In genomic region chr7:110777146-110778001, GRCm38 (mm10) we compare ENCODE assay signal across 13 mouse cellular contexts. TPM values are rescaled to one million over a fixed set of nuclear protein-coding genes. Genes with fewer than 3 reads are reported as not detected.
A peak's percentile ranks its signal among the peaks of the same experiment; 100 is the strongest.
DNase-seq lines count a peak whose midpoint lies in the region; ATAC-seq and TF ChIP-seq lines count a peak whose summit lies in the region.
"Had no signal": no experiment of that assay in that cellular context is flagged by ENCODE, and none has a peak within 500 bp of the region (broad histone marks: within the 10 kb centered on the region; RNA-seq: fewer than 3 reads in every experiment).

No protein-coding gene starts in this region.

- H3K4me1 ChIP-seq in cerebellum, adult 2 months (ENCODE audit: control insufficient read depth, insufficient read depth, low read length), result peaks cover 27% of the 10 kb centered on the region
- peaks cover 18% of the 10 kb centered on the region for H3K4me1 ChIP-seq in bone marrow, adult 2 months (ENCODE audit: control insufficient read depth, insufficient read depth, low read length)
- peaks cover 98% of the 10 kb centered on the region for H3K4me1 ChIP-seq in liver, embryonic 15.5 days (replicated peaks)

- no peak for TF ChIP-seq POLR2A in cerebellum, adult 2 months (IDR thresholded peaks at IDR 0.05; ENCODE audit: borderline replicate concordance, insufficient read depth, low read length)
- TF ChIP-seq POLR2A in bone marrow, adult 2 months (IDR thresholded peaks at IDR 0.05; ENCODE audit: borderline replicate concordance, control insufficient read depth, low read depth, low read length), result no peak

- H3K9me3 ChIP-seq in liver, embryonic 15.5 days (replicated peaks), result no peaks in the 10 kb centered on the region
- H3K9me3 ChIP-seq: forebrain, embryonic 10.5 days; midbrain, embryonic 12.5 days had no signal

- H3K79me3 ChIP-seq in C2C12 (ENCODE audit: low read depth), result peaks cover 10% of the 10 kb centered on the region

- H3ac ChIP-seq in C2C12 (ENCODE audit: control insufficient read depth, insufficient read length, low read depth), result no peak overlapping the region

- H3K9ac ChIP-seq in liver, embryonic 15.5 days, result peak overlapping the region; percentile 76
- H3K9ac ChIP-seq: midbrain, embryonic 12.5 days had no signal

- 0 out of 2 replicates have a peak overlapping the region, but pooled peaks have one; percentile 33 for H3K27ac ChIP-seq in cerebellum, adult 2 months (ENCODE audit: insufficient read depth, low read length)
- H3K27ac ChIP-seq in bone marrow, adult 2 months (ENCODE audit: control insufficient read depth, insufficient read depth, low read depth, low read length, poor library complexity), result peak overlapping the region; percentile 82
- peak overlapping the region; percentile 96 for H3K27ac ChIP-seq in liver, embryonic 15.5 days (replicated peaks)
- H3K27ac ChIP-seq: forebrain, embryonic 10.5 days; midbrain, embryonic 12.5 days had no signal

- peaks cover 43% of the 10 kb centered on the region for H3K79me2 ChIP-seq in C2C12 (ENCODE audit: control insufficient read depth, insufficient read depth)

- ATAC-seq in liver, embryonic 15.5 days (ENCODE audit: insufficient read depth), result no peak
- ATAC-seq: hindbrain, embryonic 16.5 days had no signal

- DNase-seq in cerebellum, adult 2 months, result no peak
- no peak for DNase-seq in cerebellum, postnatal 10 days
- DNase-seq in left cerebral cortex, adult 9 months (ENCODE audit: low spot score in 2 of 2), result no peak
- DNase-seq in gastrocnemius, postnatal 25 days, result no peak
- no peak for DNase-seq in layer of hippocampus, adult 18-20 months (ENCODE audit: low spot score in 2 of 2)
- DNase-seq: cerebellum, adult 9-10 months; kidney, adult 2 months had no signal

- no peak for TF ChIP-seq CTCF in cerebellum, adult 2 months (IDR thresholded peaks at IDR 0.05; ENCODE audit: borderline replicate concordance, insufficient read depth, low read depth, low read length)
- TF ChIP-seq CTCF in C2C12 (IDR thresholded peaks at IDR 0.05; ENCODE audit: control insufficient read depth, insufficient read depth, insufficient read length), result no peak
- TF ChIP-seq CTCF in bone marrow, adult 2 months (IDR thresholded peaks at IDR 0.05; ENCODE audit: control insufficient read depth, insufficient read depth, low read length), result no peak

- H3K4me3 ChIP-seq in cerebellum, adult 2 months (replicated peaks; ENCODE audit: insufficient read depth, low read depth, low read length), result no peak overlapping the region
- H3K4me3 ChIP-seq in C2C12 (ENCODE audit: insufficient read depth, poor library complexity, severe bottlenecking), result peak overlapping the region; percentile 25
- H3K4me3 ChIP-seq in bone marrow, adult 2 months (replicated peaks; ENCODE audit: control insufficient read depth, low read depth, low read length), result peak overlapping the region; percentile 59
- H3K4me3 ChIP-seq in liver, embryonic 15.5 days (replicated peaks), result 0 out of 2 replicates have a peak overlapping the region, but pooled peaks have one; percentile 66
- H3K4me3 ChIP-seq: forebrain, embryonic 10.5 days; midbrain, embryonic 12.5 days had no signal

- peak overlapping the region; percentile 84 for H3K4me2 ChIP-seq in liver, embryonic 15.5 days
- H3K4me2 ChIP-seq: midbrain, embryonic 12.5 days had no signal

- no peaks in the 10 kb centered on the region for H3K27me3 ChIP-seq in cerebellum, adult 2 months (ENCODE audit: control insufficient read depth, insufficient read depth, low read length)
- H3K27me3 ChIP-seq in C2C12 (ENCODE audit: control insufficient read depth, insufficient read depth, insufficient read length), result no peaks in the 10 kb centered on the region
- H3K27me3 ChIP-seq in liver, embryonic 15.5 days, result no peaks in the 10 kb centered on the region

- 91% methylated on average over 18 of the region's 18 CpGs for WGBS in cerebellum, adult 2 months
- 68% methylated on average over 18 of the region's 18 CpGs for WGBS in bone marrow, adult 2 months
- WGBS in liver, embryonic 15.5 days (ENCODE audit: insufficient replicate concordance), result 76% methylated on average over 18 of the region's 18 CpGs

- no peaks in the 10 kb centered on the region for H3K36me3 ChIP-seq in C2C12 (ENCODE audit: control insufficient read depth, insufficient read depth)
- H3K36me3 ChIP-seq in liver, embryonic 15.5 days (replicated peaks), result peaks cover 37% of the 10 kb centered on the region
- H3K36me3 ChIP-seq: forebrain, embryonic 10.5 days; midbrain, embryonic 12.5 days had no signal

TF ChIP-seq in C2C12, 6 proteins besides CTCF, POLR2A, EP300 and RAD21:
- TF ChIP-seq MYOD1 (IDR thresholded peaks at IDR 0.05; ENCODE audit: control insufficient read depth, insufficient read length, low read depth) (no peak), MAX (IDR thresholded peaks at IDR 0.05) (no peak), CEBPB (IDR thresholded peaks at IDR 0.05; ENCODE audit: low read depth) (no peak), FOSL1 (IDR thresholded peaks at IDR 0.05; ENCODE audit: insufficient read depth, low read length, poor library complexity, severe bottlenecking) (no peak), MYOG (IDR thresholded peaks at IDR 0.05; ENCODE audit: control insufficient read depth, extremely low read depth, insufficient read length) (no peak), USF1 (IDR thresholded peaks at IDR 0.05; ENCODE audit: low read depth) (no peak)

RNA-seq across cellular contexts. Expression of gene Ampd3, which starts 9.4 kb away (rescaled TPM):
- 19.0 and 21.1 TPM in 2 replicates for polyA plus RNA-seq in cerebellum, adult 2 months (2012; rRNA removed)
- 4.5 TPM for polyA plus RNA-seq in C2C12 (2012; fragmentation: generic; extraction: Trizol)
- 25.5 and 36.5 TPM in 2 replicates for polyA plus RNA-seq in bone marrow, adult 2 months (2011; ENCODE audit: insufficient read depth, insufficient read length, low replicate concordance, missing spikeins)
- 28.0 and 30.8 TPM in 2 replicates for polyA plus RNA-seq in liver, embryonic 15.5 days (2015; fragmentation: Nextera tagmentation; extraction: Ambion mirVana)
- 1 to 10 TPM; 3.9 to 9.1 TPM for total RNA-seq in gastrocnemius, postnatal 25 days (2021)
- total RNA-seq in layer of hippocampus, adult 18-20 months (2021), result 10 to 100 TPM; 23.8 to 24.5 TPM

Comparison
In these comparisons a context has a peak if more than half of its experiments do, and no peak if none do; other contexts are left out.
1. H3K27ac ChIP-seq: peak in every context shown above with its lines; median percentile 96 in liver, embryonic 15.5 days; 82 in bone marrow, adult 2 months; 33 in cerebellum, adult 2 months.